Mouse (Mus musculus) midbrain, embryonic 16.5 days (tissue): ENCODE measurements around the gene Pax8. TPM values are rescaled to one million over a fixed set of nuclear protein-coding genes. Genes with fewer than 3 reads are reported as not detected.

ENCODE experiments used
- ATAC-seq: fragments of 200-750 bp; cut with Nextera tagmentation; 2 replicates; pipeline ENCODE4 v1.8.0; 2017; ENCODE audit warnings: moderate TSS enrichment
- H3K27ac ChIP-seq: fragments of 300-500 bp; sonication (generic); 2 replicates; pipeline ENCODE4 v1.5.1; 2014; ENCODE audit warnings: mild to moderate bottlenecking, low read length, mixed read lengths
- H3K27me3 ChIP-seq: fragments of 300-500 bp; sonication (generic); 2 replicates; pipeline ENCODE4 v1.6.1; 2014; ENCODE audit warnings: low read depth, low read length, mixed read lengths; ENCODE audit not compliant: control insufficient read depth, insufficient read depth
- H3K36me3 ChIP-seq: fragments of 300-500 bp; sonication (generic); 2 replicates; pipeline ENCODE4 v1.6.1; 2014; ENCODE audit warnings: mild to moderate bottlenecking, low read length, moderate library complexity, mixed read lengths; ENCODE audit not compliant: control insufficient read depth, insufficient read depth
- H3K4me1 ChIP-seq: fragments of 300-500 bp; sonication (generic); 2 replicates; pipeline ENCODE4 v1.6.1; 2014; ENCODE audit warnings: mild to moderate bottlenecking, low read length, mixed read lengths; ENCODE audit not compliant: control insufficient read depth, insufficient read depth
- H3K4me2 ChIP-seq: fragments of 300-500 bp; sonication (generic); 2 replicates; pipeline ENCODE4 v1.6.1; 2014; ENCODE audit warnings: mild to moderate bottlenecking, low read length, mixed read lengths
- H3K4me3 ChIP-seq: fragments of 300-500 bp; sonication (generic); 2 replicates; pipeline ENCODE4 v1.5.1; 2014; ENCODE audit warnings: low read depth, mild to moderate bottlenecking, low read length, moderate library complexity, mixed read lengths
- H3K9ac ChIP-seq: fragments of 300-500 bp; sonication (generic); 2 replicates; pipeline ENCODE4 v1.6.1; 2014; ENCODE audit warnings: low read depth, low read length, mixed read lengths
- H3K9me3 ChIP-seq: fragments of 300-500 bp; sonication (generic); replicated peaks from 2 replicates; pipeline ENCODE4 v1.6.1; 2014; ENCODE audit warnings: mild to moderate bottlenecking, low read length, mixed read lengths; ENCODE audit not compliant: control insufficient read depth, poor library complexity, severe bottlenecking
- WGBS: fragments of 180-500 bp; shearing (Covaris S2); extraction: QIAGEN DNeasy Blood & Tissue Kit; methylation state at CpG from one replicate; pipeline ENCODE4 v1.1.7; 2014; 5-methylcytosine and 5-hydroxymethylcytosine counted together
- polyA plus RNA-seq: library from polyadenylated mRNA; unstranded; fragments of >200 nt; fragmentation: Nextera tagmentation; extraction: Ambion mirVana; gene quantifications from 2 replicates; pipeline ENCODE4 v1.2.1, GENCODE M21; 2015

The Pax8 gene
- polyA plus RNA-seq, 1 experiment from 2014 or later = 3.7 TPM

DNA sequence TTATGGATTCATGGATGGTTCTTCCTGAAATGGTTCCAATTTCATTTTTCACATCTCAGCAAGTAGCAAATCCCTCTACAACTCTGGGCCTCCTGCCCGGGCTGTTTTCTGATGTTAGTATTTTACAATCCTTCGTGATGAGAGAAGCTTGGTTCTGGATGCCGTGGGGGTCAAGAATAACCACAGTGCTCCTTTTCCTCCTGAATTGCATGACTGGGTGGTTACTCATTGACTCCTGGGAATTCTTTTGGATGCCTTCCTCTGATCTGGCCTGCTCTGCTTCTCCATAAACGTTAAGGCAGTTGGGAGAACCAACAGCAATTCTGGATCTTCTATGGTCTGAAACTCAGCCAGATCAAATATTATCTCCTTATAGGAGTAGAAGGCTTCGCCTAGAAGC, 22.2 kb downstream of the Pax8 start:
- no peaks in the 10 kb centered on the region for H3K27me3 ChIP-seq
- no peak overlapping the region for H3K4me2 ChIP-seq
- no peak overlapping the region for H3K4me3 ChIP-seq
- H3K27ac ChIP-seq = no peak overlapping the region
- no peaks in the 10 kb centered on the region for H3K9me3 ChIP-seq
- H3K4me1 ChIP-seq = peaks cover 2% of the 10 kb centered on the region; the same call in 1 of the 2 replicates
- no peak overlapping the region for H3K9ac ChIP-seq
- no peaks in the 10 kb centered on the region for H3K36me3 ChIP-seq
- 90% methylated on average over 5 of the region's 5 CpGs for WGBS
- ATAC-seq = no peak

- H3K9ac ChIP-seq = no peak overlapping the region
- 85% methylated on average over 4 of the region's 4 CpGs for WGBS
- H3K27me3 ChIP-seq = no peaks in the 10 kb centered on the region
- no peaks in the 10 kb centered on the region for H3K9me3 ChIP-seq
- no peak for ATAC-seq
- no peak overlapping the region for H3K4me2 ChIP-seq
- H3K36me3 ChIP-seq = no peaks in the 10 kb centered on the region
- H3K4me1 ChIP-seq = no peaks in the 10 kb centered on the region
- H3K27ac ChIP-seq = no peak overlapping the region
- H3K4me3 ChIP-seq = no peak overlapping the region
These were observed 26.3 kb downstream of the Pax8 start for GRCm38 (mm10) chr2:24449111-24449510.

GRCm38 (mm10) chr2:24443256-24443790, 32.1 kb downstream of the Pax8 start:
- H3K4me2 ChIP-seq = no peak overlapping the region
- H3K27ac ChIP-seq = no peak overlapping the region
- no peaks in the 10 kb centered on the region for H3K4me1 ChIP-seq
- no peaks in the 10 kb centered on the region for H3K36me3 ChIP-seq
- H3K9ac ChIP-seq = no peak overlapping the region
- H3K4me3 ChIP-seq = no peak overlapping the region
- ATAC-seq = no peak
- WGBS = 44% methylated on average over 3 of the region's 3 CpGs
- no peaks in the 10 kb centered on the region for H3K27me3 ChIP-seq
- no peaks in the 10 kb centered on the region for H3K9me3 ChIP-seq

DNA sequence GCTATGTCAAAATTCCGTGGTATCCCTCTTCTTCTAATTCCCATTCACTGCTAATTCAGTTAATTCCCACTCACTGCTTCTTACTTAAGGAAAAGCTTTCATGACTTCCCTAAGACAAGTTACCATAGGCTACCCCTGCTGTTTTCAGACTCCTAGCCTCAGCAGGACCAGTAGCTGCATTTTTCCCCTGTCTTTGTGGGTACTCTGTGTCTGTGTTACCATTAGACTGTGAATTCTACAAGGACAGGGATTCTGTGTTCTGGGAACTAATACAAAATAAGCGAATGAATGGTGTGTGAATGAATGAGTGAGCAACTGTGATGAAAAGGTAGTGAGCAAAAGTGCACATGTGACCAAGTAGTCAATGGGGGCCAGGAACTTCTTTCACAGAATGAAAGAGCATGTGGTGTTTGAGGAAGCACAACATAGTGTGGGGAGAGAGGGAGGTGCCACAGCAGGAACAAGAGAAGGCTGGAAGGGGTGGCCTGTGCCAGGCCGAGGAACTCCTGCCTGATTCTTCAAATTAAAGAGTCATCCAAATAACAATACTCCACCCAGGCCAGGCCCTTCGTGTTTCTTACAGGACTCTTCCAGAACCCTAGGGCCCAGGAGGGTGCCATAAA, 33.0 kb downstream of the Pax8 start:
- no peak overlapping the region for H3K4me2 ChIP-seq
- H3K36me3 ChIP-seq = no peaks in the 10 kb centered on the region
- H3K9me3 ChIP-seq = no peaks in the 10 kb centered on the region
- H3K4me1 ChIP-seq = no peaks in the 10 kb centered on the region
- H3K27ac ChIP-seq = no peak overlapping the region
- no peak for ATAC-seq
- H3K4me3 ChIP-seq = no peak overlapping the region
- no peaks in the 10 kb centered on the region for H3K27me3 ChIP-seq
- whole genome bisulfite sequencing = 46% methylated on average over 4 of the region's 4 CpGs
- no peak overlapping the region for H3K9ac ChIP-seq

DNA sequence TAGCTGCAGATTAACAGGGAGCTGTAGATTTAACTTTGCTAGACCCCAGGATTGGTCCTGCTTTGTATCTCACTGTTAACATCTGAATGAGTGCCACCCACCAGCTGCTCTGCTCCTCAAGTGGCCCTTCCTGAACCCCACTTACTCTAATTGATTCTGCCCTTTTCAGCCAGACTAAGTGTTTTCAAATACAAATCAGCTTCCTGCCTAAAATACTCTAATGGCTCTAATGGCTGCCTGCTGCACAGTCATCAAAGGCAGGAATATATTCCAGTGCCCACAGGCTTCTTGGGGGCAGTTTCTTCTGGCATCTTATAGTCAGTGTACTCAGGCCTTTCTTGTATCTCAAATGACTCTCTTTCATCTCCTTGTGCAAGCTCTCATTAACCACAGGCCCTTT, 33.5 kb downstream of the Pax8 start:
- H3K36me3 ChIP-seq = no peaks in the 10 kb centered on the region
- H3K9me3 ChIP-seq = no peaks in the 10 kb centered on the region
- H3K27ac ChIP-seq = no peak overlapping the region
- no peak overlapping the region for H3K9ac ChIP-seq
- no peak overlapping the region for H3K4me2 ChIP-seq
- ATAC-seq = peak; percentile 51
- H3K4me3 ChIP-seq = no peak overlapping the region
- H3K4me1 ChIP-seq = no peaks in the 10 kb centered on the region
- H3K27me3 ChIP-seq = no peaks in the 10 kb centered on the region

GRCm38 (mm10) chr2:24440056-24440455, 35.3 kb downstream of the Pax8 start:
- H3K36me3 ChIP-seq = no peaks in the 10 kb centered on the region
- no peak overlapping the region for H3K9ac ChIP-seq
- H3K4me1 ChIP-seq = no peaks in the 10 kb centered on the region
- H3K4me3 ChIP-seq = no peak overlapping the region
- H3K9me3 ChIP-seq = no peaks in the 10 kb centered on the region
- WGBS = 87% methylated on average over 2 of the region's 2 CpGs
- no peaks in the 10 kb centered on the region for H3K27me3 ChIP-seq
- H3K27ac ChIP-seq = no peak overlapping the region
- no peak overlapping the region for H3K4me2 ChIP-seq
- no peak for ATAC-seq

DNA sequence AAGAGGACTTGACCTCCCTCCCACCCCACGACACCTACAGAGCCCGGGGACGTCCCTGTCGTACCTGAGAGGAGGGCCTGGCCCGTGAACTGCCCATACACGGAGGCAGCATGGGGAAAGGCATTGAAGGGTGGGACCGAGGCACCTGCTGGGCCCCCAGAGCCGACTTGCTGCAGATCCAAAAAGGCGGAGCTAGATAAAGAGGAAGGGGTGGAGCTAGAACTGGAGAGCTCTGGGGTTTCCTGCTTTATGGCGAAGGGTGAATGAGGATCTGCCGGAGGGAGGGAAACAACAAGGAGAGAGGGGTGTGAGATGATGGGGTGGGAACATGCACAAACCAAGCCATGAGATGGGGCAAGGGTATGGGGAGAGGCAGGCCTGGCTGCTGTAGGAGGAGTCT, 39.7 kb downstream of the Pax8 start:
- H3K4me2 ChIP-seq = no peak overlapping the region
- 86% methylated on average over 11 of the region's 11 CpGs for WGBS
- H3K4me1 ChIP-seq = no peaks in the 10 kb centered on the region
- H3K9me3 ChIP-seq = no peaks in the 10 kb centered on the region
- H3K4me3 ChIP-seq = no peak overlapping the region
- ATAC-seq = no peak
- no peak overlapping the region for H3K27ac ChIP-seq
- no peaks in the 10 kb centered on the region for H3K27me3 ChIP-seq
- H3K36me3 ChIP-seq = no peaks in the 10 kb centered on the region
- no peak overlapping the region for H3K9ac ChIP-seq

GRCm38 (mm10) chr2:24434670-24435069, 40.7 kb downstream of the Pax8 start:
- H3K4me1 ChIP-seq = no peaks in the 10 kb centered on the region
- H3K27me3 ChIP-seq = no peaks in the 10 kb centered on the region
- 83% methylated on average over 2 of the region's 2 CpGs for WGBS
- no peaks in the 10 kb centered on the region for H3K9me3 ChIP-seq
- no peak overlapping the region for H3K9ac ChIP-seq
- H3K36me3 ChIP-seq = no peaks in the 10 kb centered on the region
- H3K27ac ChIP-seq = no peak overlapping the region
- ATAC-seq = no peak
- no peak overlapping the region for H3K4me2 ChIP-seq
- no peak overlapping the region for H3K4me3 ChIP-seq

DNA sequence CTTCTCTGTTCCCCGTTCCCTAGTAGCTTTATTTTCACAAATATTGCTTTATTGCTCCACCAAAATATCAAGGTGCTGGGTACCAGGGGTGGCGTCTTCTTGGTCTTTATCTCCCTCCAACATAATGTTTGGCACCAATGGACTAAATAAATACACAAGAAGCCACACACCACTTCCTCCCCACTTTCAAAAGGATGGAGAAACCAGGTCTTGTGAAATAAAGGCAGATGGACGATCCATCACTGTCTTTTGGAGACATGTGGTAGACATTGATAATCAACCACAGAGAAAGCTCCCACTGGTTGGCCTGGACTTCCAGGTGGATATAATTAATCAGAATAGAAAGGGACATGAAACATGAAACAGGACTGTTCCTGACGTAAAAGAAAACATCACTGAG, 45.6 kb downstream of the Pax8 start:
- no peak overlapping the region for H3K27ac ChIP-seq
- H3K4me2 ChIP-seq = no peak overlapping the region
- H3K27me3 ChIP-seq = no peaks in the 10 kb centered on the region
- no peak for ATAC-seq
- no peak overlapping the region for H3K4me3 ChIP-seq
- H3K4me1 ChIP-seq = peaks cover 5% of the 10 kb centered on the region; the same call in 1 of the 2 replicates
- no peak overlapping the region for H3K9ac ChIP-seq
- H3K9me3 ChIP-seq = no peaks in the 10 kb centered on the region
- 91% methylated on average over 4 of the region's 4 CpGs for WGBS
- H3K36me3 ChIP-seq = no peaks in the 10 kb centered on the region
